Mouse (Mus musculus): ENCODE measurements at regions not wholly inside any gene's neighbourhood (a gene's known extent, or its start where the extent isn't known, plus 50 kb on each side); places are given as distances from the start of the nearest gene placed in this dataset.
"Not testable (repeated sequence)": the region's sequence is repeated elsewhere in the genome, so short reads cannot be mapped to it uniquely, and the experiment has no call there.

DNA sequence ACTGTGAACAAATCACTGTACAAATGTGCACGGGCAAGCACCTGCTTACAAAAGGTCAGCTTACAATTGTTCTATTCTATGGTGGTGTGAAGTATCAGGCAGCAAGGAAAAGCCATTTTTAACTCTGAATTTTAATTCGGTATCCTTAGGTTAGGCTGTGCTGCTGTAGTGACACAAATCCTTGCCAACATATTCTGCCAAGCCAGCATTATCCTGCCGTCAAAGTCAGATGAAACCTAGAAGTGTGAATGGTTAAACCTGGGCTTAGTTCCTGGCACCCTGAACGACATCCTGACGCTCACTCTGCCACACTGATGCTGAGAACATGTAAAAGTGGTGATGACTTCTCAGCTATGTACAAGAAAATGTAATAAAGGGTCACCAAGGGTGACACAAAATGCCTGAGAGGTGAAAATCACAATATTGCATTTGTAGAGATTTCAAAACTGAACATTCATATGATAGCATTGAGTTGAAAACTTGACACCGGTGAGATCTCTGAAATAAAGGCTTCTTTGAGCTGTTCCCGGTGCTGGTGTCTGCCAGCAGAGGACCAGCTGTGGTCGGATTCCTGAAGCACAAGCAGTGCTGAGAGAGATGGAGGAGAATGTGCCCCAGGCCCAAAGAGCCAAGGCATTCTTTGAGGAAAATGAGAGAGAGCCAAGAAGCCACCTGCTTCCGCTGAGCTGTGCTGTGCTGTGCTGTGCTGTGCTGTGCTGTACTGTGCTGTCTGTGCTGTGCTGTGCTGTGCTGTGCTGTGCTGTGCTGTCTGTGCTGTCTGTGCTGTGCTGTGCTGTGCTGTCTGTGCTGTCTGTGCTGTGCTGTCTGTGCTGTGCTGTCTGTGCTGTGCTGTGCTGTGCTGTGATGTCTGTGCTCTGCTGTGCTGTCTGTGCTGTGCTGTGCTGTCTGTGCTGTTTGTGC is 195.9 kb downstream of the Tcp10c start:
- in situ Hi-C loops (cut with MboI, MseI), result loop anchor here (5.0 to 10.0 kb wide), 2 partner anchors 243 to 515 kb away; no protein-coding TSS in a partner anchor

DNA sequence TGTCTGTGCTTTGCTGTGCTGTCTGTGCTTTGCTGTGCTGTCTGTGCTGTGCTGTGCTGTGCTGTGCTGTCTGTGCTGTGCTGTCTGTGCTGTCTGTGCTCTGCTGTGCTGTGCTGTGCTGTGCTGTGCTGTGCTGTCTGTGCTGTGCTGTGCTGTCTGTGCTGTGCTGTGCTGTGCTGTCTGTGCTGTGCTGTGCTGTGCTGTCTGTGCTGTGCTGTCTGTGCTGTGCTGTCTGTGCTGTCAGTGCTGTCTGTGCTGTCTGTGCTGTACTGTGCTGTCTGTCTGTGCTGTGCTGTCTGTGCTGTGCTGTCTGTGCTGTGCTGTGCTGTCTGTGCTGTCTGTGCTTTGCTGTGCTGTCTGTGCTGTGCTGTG is 196.5 kb downstream of the Tcp10c start:
- in situ Hi-C loops (cut with MboI, MseI), result loop anchor here (5.0 kb wide), 1 partner anchor 244 kb away; no protein-coding TSS in a partner anchor

DNA sequence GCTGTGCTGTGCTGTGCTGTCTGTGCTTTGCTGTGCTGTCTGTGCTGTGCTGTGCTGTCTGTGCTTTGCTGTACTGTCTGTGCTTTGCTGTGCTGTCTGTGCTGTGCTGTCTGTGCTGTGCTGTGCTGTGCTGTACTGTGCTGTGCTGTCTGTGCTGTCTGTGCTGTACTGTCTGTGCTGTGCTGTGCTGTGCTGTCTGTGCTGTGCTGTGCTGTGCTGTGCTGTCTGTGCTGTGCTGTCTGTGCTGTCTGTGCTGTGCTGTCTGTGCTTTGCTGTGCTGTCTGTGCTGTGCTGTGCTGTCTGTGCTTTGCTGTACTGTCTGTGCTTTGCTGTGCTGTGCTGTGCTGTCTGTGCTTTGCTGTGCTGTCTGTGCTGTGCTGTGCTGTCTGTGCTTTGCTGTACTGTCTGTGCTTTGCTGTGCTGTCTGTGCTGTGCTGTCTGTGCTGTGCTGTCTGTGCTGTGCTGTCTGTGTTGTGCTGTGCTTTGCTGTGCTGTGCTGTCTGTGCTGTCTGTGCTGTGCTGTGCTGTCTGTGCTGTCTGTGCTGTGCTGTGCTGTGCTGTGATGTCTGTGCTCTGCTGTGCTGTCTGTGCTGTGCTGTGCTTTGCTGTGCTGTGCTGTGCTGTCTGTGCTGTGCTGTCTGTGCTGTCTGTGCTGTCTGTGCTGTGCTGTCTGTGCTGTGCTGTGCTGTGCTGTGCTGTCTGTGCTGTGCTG is 197.5 kb downstream of the Tcp10c start:
- in situ Hi-C loops (cut with MboI, MseI), result loop anchor here (5.0 kb wide), 1 partner anchor 245 kb away; no protein-coding TSS in a partner anchor

DNA sequence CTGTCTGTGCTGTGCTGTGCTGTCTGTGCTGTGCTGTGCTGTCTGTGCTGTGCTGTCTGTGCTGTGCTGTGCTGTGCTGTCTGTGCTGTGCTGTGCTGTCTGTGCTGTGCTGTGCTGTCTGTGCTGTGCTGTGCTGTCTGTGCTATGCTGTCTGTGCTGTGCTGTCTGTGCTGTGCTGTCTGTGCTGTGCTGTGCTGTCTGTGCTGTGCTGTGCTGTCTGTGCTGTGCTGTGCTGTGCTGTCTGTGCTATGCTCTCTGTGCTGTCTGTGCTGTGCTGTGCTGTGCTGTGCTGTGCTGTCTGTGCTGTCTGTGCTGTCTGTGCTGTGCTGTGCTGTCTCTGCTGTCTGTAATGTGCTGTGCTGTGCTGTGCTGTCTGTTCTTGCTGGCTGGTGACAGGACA is 198.5 kb downstream of the Tcp10c start:
- in situ Hi-C loops (cut with MboI, MseI), result loop anchor here (5.0 kb wide), 1 partner anchor 246 kb away; no protein-coding TSS in a partner anchor

DNA sequence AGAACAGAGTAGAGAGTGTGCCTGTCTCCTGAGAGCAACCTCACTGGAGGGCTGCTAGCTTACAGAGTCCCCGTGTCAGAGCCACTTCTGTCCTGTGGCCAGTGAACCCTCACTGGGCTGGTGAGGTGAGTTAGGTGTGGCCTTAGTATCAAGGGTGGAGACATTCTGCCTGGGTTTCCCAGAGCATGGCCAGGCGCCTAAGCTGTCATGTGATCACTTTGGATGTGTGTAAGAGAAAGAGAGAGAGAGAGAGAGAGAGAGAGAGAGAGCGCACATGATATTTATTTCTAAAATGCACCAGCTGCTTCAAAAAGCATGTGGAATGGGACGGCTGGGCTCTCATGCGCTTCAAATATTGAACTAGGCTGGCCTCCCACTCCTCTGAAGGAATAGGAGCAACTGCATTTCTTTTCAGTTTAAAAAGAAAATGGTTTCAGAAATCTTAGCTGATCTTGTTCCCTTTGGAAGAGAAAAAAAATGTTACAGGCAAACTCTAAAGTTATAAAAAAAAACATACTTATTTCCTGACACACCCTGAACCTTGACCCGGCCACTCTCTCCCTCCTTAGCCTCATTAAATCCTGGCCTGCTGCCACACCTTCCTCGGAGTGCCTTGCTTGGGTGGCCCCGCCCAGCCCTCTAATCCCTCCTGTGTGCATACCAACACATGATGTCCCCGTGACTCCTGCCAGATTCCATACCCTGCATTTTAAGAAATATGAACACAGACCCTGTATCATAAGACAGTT is 201.1 kb downstream of the Tcp10c start:
- in situ Hi-C loops (cut with MboI, MseI), result not testable (repeated sequence)

DNA sequence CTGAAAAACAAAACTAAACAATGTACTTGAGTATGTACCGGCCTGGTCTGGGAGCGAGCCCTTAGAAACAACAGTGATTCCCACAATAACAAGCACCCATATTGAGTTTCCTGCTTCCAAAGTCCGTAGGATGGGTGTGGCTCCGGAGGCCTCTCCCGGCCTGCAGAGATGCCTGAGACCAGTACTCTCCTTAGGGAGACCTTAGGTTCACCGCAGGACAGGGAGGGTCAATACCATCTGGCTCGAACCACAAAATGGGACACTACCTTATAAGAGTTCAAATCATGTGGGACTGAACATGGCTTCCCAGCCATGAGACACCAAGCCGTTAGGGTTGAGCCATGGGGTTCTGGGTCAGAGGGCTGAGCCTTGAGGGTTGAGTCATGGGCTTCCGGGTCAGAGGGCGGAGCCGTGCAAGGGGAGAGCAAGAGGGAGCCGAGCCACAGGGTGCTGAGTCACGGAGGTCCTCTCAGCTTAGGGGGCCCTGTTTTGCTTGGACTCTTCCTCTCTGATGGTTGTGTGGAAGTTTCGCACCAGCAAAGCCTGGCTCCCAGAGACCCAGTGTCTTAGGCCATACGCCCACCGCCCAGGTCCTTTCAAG is 201.8 kb downstream of the Tcp10c start:
- in situ Hi-C loops (cut with MboI, MseI), result not testable (repeated sequence)

DNA sequence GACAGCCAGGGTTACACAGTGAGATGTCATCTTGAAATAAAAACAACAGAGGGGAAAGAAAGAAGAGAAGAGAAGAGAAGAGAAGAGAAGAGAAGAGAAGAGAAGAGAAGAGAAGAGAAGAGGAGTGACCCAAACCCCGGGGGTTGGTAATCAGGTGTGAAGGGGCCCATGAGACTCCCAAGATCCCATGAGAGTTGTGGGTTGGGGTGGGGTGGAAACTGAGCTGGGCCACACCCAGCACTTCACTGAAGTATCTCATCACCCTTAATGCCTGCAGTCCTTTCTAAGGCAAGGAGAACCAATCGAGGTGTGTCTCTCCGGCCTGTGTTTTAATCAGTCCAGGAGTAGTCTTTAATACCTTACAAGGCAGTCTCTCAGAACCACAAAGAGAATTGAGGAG is 201.5 kb upstream of the Afdn start:
- in situ Hi-C loops (cut with MboI, MseI), result no loop called here

DNA sequence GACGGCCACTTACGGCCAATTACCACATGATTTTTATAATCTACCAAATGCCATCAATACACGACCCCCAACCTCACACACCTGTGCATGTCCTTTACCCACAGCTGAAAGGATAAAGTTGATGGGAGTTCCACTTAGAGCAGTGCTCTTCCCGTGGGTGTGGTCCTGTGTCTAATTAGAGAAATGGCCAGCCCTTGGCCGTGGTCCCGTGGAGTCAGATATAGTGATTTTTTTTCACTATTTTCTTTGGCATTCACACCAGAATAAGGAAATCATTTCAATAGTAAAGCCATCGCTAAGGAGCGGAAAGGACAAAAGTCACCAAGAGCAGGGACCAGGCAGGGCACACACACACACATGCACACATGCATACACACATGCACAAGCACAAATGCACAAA is 199.0 kb upstream of the Afdn start:
- in situ Hi-C loops (cut with MboI, MseI), result no loop called here

DNA sequence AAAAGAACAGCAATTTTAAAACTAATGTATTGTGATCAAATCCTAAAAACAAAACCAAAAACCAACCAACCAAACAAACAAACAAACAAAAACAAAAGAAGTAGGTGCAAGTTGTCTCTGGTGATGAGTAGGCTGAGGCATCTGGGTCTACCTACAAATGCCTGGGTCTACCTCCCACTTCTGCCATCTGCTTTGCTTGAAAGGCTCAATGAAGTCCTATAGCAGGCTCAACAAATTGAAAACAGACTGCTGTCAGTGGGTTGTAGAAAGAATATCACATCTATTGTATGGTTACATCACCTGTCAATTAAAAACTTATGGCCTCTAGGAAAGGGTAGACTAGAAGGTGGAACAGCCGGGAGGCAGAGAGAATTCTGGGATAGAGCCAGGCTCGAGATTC is 197.4 kb upstream of the Afdn start:
- in situ Hi-C loops (cut with MboI, MseI), result no loop called here

DNA sequence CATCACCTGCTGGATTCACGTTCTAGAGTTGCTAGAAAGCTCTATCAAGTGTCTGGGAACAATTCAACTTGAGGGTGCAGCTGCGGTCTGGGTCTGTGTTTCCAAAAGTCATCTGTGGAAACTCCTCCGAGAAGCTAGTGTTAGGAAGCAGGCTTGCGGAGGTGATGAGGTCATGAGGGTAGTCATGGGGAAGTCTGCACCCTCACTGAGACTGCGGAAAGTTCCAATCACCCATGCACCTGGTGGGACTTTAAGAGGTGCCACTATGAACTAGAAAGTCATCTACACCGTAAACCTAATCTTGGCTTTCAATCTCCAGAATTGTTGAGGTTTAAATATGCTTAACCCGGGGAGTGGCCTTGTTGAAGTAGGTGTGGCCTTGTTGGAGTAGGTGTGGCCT is 195.5 kb upstream of the Afdn start:
- in situ Hi-C loops (cut with MboI, MseI), result loop anchor here (5.0 kb wide), 1 partner anchor 47 kb away; no protein-coding TSS in a partner anchor

DNA sequence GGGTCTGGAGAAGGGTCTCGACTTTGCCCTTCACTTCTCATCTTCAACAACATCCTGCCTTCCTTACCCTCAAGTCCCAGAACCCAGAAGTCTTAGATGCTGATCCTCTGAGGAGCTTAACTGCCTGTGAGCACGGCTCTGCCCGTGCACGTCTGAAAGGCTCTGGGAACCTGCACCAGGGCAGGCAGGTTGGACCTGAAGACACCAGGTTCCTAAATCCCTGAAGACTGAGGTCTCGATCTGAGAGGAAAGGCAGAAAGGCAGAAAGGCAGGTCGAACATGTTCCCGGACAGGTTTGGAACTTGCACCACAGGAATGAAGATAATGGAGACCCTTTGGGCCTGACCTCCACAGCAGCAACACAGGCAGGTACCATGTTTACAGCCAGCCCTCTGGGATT is 193.7 kb upstream of the Afdn start:
- in situ Hi-C loops (cut with MboI, MseI), result loop anchor here (5.0 kb wide), 1 partner anchor 49 kb away; no protein-coding TSS in a partner anchor

DNA sequence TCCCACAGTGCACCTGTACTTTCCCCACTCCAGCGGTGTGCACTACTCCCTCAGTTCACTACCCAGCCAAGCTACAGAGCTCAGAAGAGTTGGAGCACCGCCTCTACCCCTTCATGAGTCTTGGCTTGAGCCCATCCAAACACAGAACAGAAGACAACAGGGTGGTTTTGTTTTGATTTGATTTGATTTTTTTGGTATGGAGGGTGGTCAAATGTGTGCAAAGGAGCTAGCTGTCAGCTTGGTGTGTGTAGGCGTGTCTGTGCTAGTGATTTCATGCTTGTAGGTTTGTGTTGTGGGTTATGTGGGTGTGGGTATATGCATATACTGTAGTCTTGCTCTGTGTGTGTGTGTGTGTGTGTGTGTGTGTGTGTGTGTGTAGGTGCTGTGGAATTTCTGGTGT is 193.2 kb upstream of the Afdn start:
- in situ Hi-C loops (cut with MboI, MseI), result loop anchor here (5.0 kb wide), 1 partner anchor 50 kb away; no protein-coding TSS in a partner anchor

DNA sequence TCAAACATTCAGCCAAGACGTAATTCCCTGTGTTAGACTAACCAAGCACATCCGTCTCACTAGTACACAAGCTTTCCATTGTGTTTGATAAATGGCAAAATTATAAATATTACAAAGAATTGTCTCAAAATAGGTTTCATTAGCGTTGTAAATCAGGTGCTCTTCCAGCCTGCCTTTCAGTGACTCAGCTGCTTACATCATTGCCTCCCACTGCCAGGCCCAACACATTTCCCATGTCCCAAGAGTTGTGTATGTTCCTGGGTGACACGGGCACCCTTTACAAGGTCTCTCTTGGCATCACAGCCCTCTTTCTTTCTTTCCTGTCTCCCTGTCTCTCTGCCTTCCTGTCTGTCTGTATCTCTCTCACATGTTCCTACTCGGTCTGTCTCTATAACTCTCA is 189.5 kb upstream of the Afdn start:
- in situ Hi-C loops (cut with MboI, MseI), result no loop called here

DNA sequence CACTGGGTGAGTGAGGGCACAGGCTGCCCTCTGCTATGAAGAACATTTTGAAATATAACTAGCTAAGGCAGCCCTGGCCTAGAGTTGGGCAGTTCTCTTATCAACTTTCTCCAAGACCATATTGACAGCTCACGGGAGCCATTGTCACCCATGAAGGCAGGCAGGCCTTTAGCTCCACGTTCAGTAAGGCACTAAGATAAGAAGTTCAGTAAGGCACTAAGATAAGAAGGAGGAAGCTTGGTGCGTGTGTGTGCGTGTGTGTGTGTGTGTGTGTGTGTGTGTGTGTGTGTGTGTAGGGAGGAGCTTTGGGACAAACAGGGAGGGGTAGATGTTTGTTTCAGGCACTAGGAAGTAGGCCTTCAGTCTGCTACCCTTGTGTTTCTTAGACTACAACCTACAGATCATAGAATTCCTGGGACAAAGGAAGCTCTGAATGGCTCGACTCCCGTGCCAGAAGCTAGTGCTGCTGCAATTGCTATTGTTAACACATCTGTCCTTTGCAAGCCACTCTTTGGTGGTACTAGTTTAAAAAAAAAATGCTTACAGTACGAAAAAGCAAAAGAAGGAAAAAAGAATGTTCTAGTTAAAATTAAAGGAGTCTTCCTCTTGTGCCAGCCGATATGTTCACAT is 188.0 kb upstream of the Afdn start:
- in situ Hi-C loops (cut with MboI, MseI), result no loop called here

DNA sequence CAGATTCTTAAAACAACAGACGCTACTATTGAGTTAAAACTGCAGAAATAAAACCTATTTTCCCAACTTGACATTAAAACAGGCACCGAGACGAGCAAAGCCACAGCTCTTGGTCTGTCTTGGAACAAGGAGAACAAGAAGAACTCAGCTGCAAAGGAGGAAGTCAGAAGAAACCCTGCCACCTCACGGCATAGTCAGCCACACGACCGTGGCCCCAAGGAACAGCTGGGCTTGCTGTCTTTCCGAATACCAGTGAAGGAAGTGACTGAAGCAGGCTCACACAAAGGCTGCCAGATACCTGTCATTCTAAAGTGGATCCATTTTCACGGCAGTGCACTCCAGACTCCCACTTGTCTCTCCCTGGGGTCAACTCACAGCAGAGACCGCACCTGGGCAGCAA is 187.3 kb upstream of the Afdn start:
- in situ Hi-C loops (cut with MboI, MseI), result no loop called here

DNA sequence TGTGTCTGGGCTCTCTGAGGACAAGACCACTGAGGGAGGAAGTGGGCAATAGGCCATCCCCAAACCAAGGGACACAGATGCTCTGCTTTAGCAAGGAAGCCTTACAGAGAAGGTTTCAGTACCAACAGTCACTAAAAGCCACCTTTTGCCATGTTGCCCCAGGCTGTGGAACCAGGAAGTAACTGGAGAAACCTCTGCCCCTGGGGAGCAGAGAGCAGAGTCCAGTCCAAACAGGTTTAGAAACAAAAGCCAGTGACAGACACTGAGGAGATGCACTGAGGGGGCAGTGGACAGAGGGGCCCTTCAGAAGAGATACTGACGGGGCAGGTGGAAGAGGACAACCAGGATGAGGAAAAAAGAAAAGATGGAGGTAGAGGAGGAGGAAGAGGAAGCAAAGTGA is 186.2 kb upstream of the Afdn start:
- in situ Hi-C loops (cut with MboI, MseI), result no loop called here

DNA sequence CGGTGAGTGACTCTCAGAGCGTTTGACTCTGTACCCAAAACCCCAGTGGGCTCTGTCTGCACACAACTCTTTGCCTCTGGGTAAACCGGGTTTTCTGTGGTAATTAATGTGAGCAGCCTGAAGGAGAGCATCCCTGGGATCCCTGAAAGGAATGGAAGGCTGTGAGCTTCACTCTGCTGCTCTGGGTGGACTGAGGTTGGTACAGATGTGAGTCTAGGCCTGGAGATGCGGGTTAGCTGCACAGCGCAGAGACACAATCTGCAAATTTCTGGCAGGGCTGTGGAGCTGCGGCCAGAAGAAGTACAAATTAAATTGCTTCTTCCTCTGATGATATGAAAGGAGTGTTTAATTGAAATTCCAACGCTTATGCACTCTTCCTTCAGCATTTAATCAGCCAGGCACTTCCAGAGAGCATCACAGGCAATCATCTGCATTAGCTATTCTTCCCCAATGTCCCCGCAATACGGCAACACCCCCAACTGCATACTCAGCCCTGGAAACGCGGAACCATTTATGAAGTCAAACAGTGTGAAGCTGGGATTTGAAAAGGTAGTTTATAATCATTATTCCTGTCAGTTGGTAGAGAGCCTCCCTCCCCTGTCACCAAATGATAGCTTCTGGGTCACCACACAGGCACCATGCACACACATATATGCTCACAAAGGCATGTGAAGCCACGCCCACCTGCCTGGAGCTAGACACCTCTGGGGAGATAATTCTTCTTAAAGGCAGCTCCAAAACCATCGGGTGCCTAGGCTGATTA is 185.5 kb upstream of the Afdn start:
- in situ Hi-C loops (cut with MboI, MseI), result loop anchor here (25.0 kb wide), 1 partner anchor 362 kb away; the partner anchor contains the start of gene Gm7168

DNA sequence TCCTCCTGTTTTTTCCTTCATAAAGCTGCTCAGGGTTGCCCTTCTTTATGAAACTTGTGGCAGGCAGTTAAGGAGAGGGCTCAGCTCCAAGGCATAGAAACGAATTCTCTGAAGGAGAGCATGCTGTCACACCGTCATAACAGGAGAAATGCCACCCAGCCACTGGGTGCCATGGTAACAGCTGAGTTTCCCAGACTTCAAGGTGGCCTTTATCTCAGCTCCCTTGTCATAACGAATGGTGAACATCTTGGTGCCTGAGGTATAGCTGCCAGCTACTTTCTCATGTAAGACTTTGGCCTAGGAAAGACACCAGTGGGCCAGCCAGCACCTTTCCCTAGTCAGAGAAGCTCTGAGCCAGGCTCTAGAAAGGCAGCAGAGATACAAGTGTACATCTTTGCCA is 182.5 kb upstream of the Afdn start:
- in situ Hi-C loops (cut with MboI, MseI), result loop anchor here (25.0 kb wide), 1 partner anchor 360 kb away; the partner anchor contains the start of gene Gm7168

DNA sequence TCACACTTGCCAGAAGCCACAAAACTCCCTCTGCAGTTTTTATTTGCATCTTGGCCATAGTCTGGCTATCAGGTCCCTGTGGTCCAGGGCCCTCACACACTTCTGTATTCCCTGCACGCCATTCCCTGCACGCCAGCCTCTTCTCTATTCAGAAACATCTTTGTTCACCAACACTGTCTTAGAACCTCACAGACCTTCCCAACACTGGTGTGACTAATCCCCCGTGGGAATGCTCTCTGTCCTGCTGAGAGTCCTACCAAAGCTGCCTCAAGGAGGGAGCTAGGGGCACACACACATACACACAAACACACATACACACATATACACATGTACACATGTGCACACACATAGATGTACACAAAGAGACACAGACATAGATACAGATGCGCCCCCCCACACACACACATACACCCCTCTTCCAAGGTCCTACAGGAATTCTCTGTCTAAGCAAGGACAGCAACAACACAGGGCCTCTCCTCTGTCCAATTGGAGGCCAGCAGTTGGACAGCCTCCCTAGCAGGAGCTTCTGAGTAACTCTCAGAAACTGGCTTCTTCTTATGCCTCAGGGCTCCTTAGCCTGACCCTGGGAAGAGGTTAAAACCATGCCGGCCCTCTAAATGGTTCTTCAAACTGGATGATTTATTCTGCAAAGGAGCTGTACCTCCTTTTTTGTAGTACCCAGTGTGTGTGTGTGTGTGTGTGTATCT is 179.0 kb upstream of the Afdn start:
- in situ Hi-C loops (cut with MboI, MseI), result loop anchor here (25.0 kb wide), 1 partner anchor 356 kb away; the partner anchor contains the start of gene Gm7168

Measured in T-helper 2 cell (primary cell).